Mouse (Mus musculus) small intestine, adult 2 months (tissue): Measurements from ENCODE around the gene Sec24c.

Source experiments
- CTCF ChIP-seq: fragments of 200-500 bp; IDR thresholded peaks from 2 replicates; pipeline ENCODE4 v1.5.1; 2012; ENCODE audit warnings: low read depth, mild to moderate bottlenecking, control low read depth, inconsistent platforms, low read length, moderate library complexity, mixed read lengths; ENCODE audit not compliant: insufficient replicate concordance, insufficient read length; ENCODE audit errors: extremely low read depth
- POLR2A ChIP-seq: fragments of 200-500 bp; IDR thresholded peaks from 2 replicates; pipeline ENCODE4 v1.6.1; 2012; ENCODE audit warnings: low read depth, mild to moderate bottlenecking, control low read depth, inconsistent platforms, low read length, moderate library complexity

DNA sequence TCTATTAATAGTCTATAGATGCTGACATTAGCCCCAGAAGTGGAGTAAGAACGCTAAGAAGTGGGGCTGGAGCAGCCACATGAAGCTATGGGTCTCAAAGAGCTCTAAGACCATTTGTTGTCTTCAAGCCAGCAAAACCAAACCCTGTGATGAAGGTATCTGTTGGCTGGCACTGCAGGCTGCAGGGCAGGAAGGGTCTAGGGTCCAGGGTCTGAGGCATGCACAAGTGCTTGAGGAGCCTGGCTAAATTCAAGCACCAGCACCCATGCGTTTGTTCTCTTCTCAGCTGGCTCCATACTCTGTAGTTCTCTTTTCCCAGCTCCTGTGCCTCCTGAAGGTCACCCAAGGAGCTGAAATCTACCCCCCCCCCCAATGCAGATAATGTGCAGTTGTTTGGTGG is 60.9 kb downstream of the Sec24c start:
- no peak for TF ChIP-seq CTCF
- no peak for TF ChIP-seq POLR2A
